Mouse (Mus musculus) heart, adult 11 months (tissue): ENCODE measurements around the gene Unc93b1.

Experiments
- DNase-seq: peaks from one replicate; pipeline ENCODE4 v3.0.0; 2022

Gene Unc93b1

DNA sequence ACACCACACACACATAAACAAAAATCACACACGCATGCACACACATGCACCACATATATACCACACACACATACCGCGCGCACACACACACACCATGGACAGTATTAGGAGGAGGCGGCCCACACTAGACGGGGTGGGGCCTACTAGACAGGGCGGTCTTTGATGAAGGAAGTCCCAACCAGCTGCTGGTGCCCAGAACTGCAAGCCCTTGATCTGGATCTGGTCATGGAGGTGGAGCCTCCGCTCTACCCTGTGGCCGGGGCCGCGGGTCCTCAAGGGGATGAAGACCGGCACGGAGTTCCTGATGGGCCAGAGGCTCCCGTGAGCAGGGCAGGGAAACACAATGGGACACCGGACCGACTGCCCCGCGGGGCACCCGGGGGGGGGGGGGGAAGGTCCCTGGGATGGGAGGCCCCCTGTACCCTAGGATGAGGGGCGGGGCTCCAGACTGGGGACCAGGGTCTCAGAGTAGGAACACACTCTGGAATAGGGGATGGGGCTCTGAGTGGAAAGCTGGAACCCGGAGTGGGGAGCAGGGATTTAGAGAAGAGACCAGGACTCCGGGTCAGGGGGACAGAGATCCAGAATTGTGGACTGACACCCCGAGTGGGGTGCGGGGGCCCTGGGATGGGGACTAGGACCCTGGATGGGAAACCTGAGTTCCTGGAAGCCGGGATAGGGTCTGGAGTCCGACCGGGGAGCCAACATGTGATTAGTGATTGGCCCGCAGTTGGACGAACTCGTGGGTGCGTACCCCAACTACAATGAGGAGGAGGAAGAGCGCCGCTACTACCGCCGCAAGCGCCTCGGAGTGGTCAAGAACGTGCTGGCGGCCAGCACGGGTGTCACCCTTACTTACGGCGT, at the start of gene Unc93b1:
Gene Unc93b1 (plus strand): TSS at position 155 of the 864 bp plus-strand sequence.
- DNase-seq = peak; percentile 99

GRCm38 (mm10) chr19:3889096-3889495, 45.9 kb upstream of the Unc93b1 start:
- peak; percentile 81 for DNase-seq

GRCm38 (mm10) chr19:3890181-3890580, 44.8 kb upstream of the Unc93b1 start:
- peak; percentile 83 for DNase-seq

DNA sequence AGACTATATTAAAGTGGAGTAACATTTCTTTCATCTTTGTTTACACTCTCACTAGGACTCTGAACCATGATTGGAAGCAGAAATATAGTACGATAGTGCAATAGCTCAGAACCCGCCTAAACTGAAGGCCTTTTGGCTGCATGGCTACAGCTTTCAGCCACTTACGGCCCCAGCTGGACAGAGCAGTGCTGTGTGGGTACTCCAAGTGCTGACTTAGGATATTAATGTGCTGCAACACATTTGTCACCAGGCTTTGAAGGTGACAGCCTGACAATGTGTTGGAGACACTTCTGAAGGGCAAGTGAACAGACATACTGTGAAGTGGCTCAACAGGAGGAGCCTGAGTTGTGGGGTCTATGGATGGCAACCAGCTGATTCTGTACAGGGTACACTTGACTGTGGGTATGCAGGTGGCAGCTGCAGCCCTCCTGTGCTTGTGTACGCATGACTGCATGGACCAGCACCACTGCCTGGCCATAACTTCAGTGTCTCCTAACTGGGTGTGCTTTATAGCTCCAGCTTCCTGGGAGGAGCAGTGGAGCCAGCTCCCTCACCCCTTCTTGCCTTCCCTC, 41.4 kb upstream of the Unc93b1 start:
- DNase-seq = peak; percentile 87

- DNase-seq = peak; percentile 81
Measured at GRCm38 (mm10) chr19:3894294-3894693, 40.7 kb upstream of the Unc93b1 start.

GRCm38 (mm10) chr19:3895171-3895631, 39.8 kb upstream of the Unc93b1 start:
- peak; percentile 85 for DNase-seq

GRCm38 (mm10) chr19:3896208-3896607, 38.8 kb upstream of the Unc93b1 start:
- DNase-seq = peak; percentile 90

- DNase-seq = peak; percentile 86
Measured at GRCm38 (mm10) chr19:3897557-3897956, 37.4 kb upstream of the Unc93b1 start.

GRCm38 (mm10) chr19:3898952-3899351, 36.0 kb upstream of the Unc93b1 start:
- peak; percentile 91 for DNase-seq

DNA sequence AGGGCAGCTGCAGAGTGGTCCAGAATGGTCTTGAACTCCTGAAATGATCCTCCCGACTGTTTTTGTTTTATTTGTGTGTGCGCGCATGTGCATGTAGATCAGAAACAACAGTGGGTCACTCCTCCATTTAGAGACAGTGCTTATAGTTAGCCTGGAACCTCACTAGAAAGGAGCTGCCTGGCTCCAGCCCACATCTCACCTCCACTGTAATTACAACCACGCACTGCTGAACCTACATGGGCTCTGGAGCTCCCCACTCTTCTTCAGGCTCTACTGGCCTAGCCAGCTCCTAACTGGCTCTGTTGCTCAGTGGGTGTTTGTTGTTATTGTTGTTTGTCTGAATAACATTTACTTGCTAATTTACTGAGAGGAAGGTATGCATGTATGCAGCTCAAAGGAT, 35.4 kb upstream of the Unc93b1 start:
- no peak for DNase-seq

- no peak for DNase-seq
Measured at GRCm38 (mm10) chr19:3902966-3903365, 32.0 kb upstream of the Unc93b1 start.

- DNase-seq = peak; percentile 92
Measured at GRCm38 (mm10) chr19:3903648-3904362, 31.2 kb upstream of the Unc93b1 start.

GRCm38 (mm10) chr19:3904363-3904675, 30.7 kb upstream of the Unc93b1 start:
- peak; percentile 92 for DNase-seq

- DNase-seq = peak; percentile 98
Measured at GRCm38 (mm10) chr19:3905261-3905969, 29.6 kb upstream of the Unc93b1 start.

GRCm38 (mm10) chr19:3906326-3906725, 28.7 kb upstream of the Unc93b1 start:
- DNase-seq = peak; percentile 95

- peak; percentile 99 for DNase-seq
Measured at GRCm38 (mm10) chr19:3906795-3907786, 27.9 kb upstream of the Unc93b1 start, which contains the start of gene Tcirg1. TSS of gene Tcirg1 (minus strand) at chr19:3907133.

- peak; percentile 97 for DNase-seq
Measured at GRCm38 (mm10) chr19:3907876-3908660, 26.9 kb upstream of the Unc93b1 start.

DNA sequence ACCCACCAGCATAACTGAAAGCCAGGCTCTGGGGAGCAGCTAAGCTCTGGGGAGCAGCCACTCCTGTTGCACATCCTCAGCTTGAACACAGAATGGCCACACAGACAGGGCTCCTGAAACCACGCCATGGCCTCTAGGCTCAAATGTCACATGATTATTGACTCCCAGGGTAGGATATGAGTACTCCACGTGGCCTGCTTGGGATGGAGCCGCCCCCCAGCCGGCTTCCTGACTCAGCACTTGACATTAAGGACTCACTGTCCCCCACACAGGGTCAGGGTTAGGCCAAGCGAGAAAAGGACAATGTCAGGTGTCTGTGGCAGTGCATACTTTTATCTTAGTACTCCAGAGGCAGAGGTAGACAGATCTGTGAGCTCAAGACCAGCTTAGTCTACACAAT, 24.8 kb upstream of the Unc93b1 start:
- DNase-seq = no peak

DNA sequence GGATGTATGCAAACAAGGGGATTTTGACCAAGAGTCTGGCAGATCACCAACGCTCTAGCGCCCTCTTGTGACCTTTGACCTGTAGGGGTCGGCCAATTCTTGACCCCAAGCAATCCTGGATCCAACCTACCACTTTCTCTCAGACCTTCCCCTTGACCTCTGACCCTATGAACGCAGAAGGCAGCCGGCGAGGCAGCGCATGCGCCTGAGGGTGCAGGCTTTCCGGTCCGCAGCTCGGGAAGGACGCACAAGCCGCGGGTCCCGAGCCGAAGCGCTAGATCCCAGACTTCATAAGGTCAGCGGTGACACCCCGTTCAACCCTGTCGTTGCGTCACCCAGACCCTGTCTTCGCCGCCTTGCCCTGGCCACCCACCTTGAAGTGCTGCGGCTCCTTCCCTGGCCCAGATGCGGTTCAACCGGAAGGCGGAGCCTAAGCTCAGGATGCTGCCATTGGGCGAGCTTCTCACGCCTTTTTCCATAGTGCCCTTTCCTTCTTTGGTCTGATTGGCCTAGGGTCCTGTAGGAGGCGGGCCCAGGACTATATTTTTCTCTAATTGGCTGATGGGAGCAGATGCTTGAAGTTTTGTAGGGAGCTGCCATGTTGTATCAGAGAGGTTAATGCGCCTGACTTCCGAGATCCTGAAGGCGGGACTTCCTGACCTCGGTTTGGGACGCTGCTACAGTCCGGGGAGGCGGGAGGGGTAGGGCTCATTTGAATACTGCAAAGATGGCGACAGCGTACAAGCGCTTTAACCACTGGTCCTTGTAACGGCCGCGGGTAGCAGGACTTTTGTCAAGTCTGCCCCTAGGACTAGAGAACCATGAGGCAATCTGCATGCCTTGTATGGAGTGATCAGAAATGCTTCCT, 22.4 kb upstream of the Unc93b1 start, which contains the start of gene Ndufs8:
Gene Ndufs8 (minus strand): TSS at position 438 of the 868 bp plus-strand sequence.
- DNase-seq = peak; percentile 100

DNA sequence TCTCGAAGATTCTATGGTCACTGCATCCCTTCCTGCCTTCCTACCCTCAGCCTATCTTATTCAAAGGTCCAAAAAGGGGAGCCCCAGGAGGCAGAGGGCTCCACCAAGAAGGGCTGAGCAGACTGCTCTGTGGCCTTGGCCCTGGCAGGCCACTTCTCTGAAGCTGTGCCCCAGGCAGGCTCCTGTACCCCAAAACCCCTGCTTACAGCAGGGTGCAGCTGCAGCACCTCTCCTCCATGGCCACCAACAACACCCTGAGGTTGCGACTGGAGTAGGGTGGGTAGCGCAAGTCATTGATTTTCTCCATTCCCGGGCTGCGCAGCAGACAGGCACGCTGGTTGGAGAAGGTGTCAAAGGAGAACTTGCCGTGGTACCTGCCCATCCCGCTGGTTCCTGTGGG, 21.3 kb upstream of the Unc93b1 start:
- DNase-seq = no peak
